Mouse (Mus musculus): ENCODE results near the gene Olfr552. TPM values are rescaled to one million over a fixed set of nuclear protein-coding genes. Genes with fewer than 3 reads are reported as not detected.

Gene Olfr552
- total RNA-seq (2014; rRNA removed) (not detected in 2 replicates), polyA plus RNA-seq (2012; rRNA removed) (not detected in 2 replicates)

DNA sequence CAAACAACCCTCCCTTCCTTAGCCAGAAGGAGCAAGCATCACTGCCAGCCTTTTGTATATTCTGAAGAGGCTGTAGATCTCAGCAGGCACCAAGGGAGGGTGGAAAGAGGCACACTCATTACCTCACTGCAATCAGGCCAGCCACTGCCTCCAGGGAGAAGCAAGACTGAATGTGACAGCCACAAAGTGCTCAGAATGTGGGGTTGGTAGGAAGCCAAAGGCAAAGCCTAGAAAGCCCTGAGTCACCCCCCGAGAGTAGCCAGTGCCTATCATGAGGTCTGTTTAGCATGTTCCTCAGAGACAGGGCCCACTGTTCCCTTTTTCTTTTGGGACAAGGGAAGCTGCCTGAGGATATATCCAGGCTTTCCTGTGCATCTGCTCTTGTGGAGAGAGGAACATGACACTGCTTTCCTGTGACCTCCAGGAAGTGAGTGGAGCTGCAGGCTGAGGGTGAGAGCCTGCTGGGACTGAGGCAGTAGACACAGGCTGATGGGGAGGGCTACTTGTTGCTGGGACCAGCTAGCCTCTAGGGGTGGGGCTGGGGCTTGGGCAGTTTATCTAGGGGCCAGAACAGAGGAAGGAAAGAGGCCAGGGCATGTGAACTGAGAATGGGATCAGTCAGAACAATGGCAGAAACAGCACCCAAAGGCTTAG is at the start of gene Olfr552:
TSS of gene Olfr552 (plus strand) at position 393 of the 654 bp plus-strand sequence.
- Histone ChIP-seq H3K36me3 (ENCODE audit: control insufficient read depth, insufficient read depth, low read length) (no peaks in the 10 kb centered on the region), H3K27ac (replicated peaks; ENCODE audit: insufficient read depth, low read depth, low read length) (no peak within 1 kb of the TSS), H3K4me1 (ENCODE audit: control insufficient read depth, insufficient read depth, low read length) (no peaks in the 10 kb centered on the region), H3K9ac (ENCODE audit: low read depth, low read length) (no peak within 1 kb of the TSS), H3K79me2 (ENCODE audit: control insufficient read depth, insufficient read depth, low read length) (no peaks in the 10 kb centered on the region), H3K27me3 (ENCODE audit: control insufficient read depth, insufficient read depth, low read length) (no peaks in the 10 kb centered on the region), H3K4me3 (ENCODE audit: insufficient read depth, low read depth, low read length) (no peak within 1 kb of the TSS)
- TF ChIP-seq POLR2A (IDR thresholded peaks at IDR 0.05; ENCODE audit: extremely low read depth, insufficient read depth, low read length) (no peak), CTCF (IDR thresholded peaks at IDR 0.05; ENCODE audit: low read depth, low read length) (no peak)
- DNase-seq (ENCODE audit: extremely low read depth, low read depth, low spot score): no peak
- WGBS: 60% methylated on average over 1 of the region's 1 CpGs

DNA sequence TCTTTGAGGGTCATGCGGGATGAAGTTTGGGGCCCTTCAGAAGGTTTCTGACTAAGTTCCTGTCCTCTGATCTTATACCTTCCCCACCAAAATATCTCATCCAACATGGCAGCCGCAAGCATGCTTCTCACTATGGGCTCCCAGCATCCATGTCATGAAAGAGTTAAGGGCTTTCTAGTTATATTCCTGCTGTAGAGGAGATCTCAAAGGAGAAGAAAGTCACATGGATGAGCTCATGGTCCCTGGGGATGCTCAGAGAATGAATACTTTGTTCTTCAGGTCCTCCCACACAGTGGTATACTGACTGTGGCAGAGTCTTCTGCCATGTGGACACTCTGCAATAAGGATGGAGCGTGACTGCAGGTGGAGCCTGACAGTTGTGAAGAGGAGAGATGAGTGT is 48.0 kb upstream of the Olfr552 start, which contains the start of gene Olfr549:
TSS of gene Olfr549 (plus strand) at position 301 of the 400 bp plus-strand sequence.
- no peaks in the 10 kb centered on the region for H3K4me1 ChIP-seq (ENCODE audit: control insufficient read depth, insufficient read depth, low read length)
- 88% methylated on average over 3 of the region's 3 CpGs for WGBS
- TF ChIP-seq POLR2A (IDR thresholded peaks at IDR 0.05; ENCODE audit: extremely low read depth, insufficient read depth, low read length) (no peak), CTCF (IDR thresholded peaks at IDR 0.05; ENCODE audit: low read depth, low read length) (no peak)
- no peaks in the 10 kb centered on the region for H3K27me3 ChIP-seq (ENCODE audit: control insufficient read depth, insufficient read depth, low read length)
- no peak for DNase-seq (ENCODE audit: extremely low read depth, low read depth, low spot score)
- no peaks in the 10 kb centered on the region for H3K36me3 ChIP-seq (ENCODE audit: control insufficient read depth, insufficient read depth, low read length)
- H3K4me3 ChIP-seq (ENCODE audit: insufficient read depth, low read depth, low read length): no peak within 1 kb of the TSS
- no peaks in the 10 kb centered on the region for H3K79me2 ChIP-seq (ENCODE audit: control insufficient read depth, insufficient read depth, low read length)
- no peak within 1 kb of the TSS for H3K27ac ChIP-seq (replicated peaks; ENCODE audit: insufficient read depth, low read depth, low read length)
- H3K9ac ChIP-seq (ENCODE audit: low read depth, low read length): no peak within 1 kb of the TSS

GRCm38 (mm10) chr7:102553279-102553678 is 44.3 kb upstream of the Olfr552 start:
- Histone ChIP-seq H3K36me3 (ENCODE audit: control insufficient read depth, insufficient read depth, low read length) (no peaks in the 10 kb centered on the region), H3K27me3 (ENCODE audit: control insufficient read depth, insufficient read depth, low read length) (no peaks in the 10 kb centered on the region), H3K9ac (ENCODE audit: low read depth, low read length) (no peak overlapping the region), H3K27ac (replicated peaks; ENCODE audit: insufficient read depth, low read depth, low read length) (no peak overlapping the region), H3K79me2 (ENCODE audit: control insufficient read depth, insufficient read depth, low read length) (no peaks in the 10 kb centered on the region), H3K4me1 (ENCODE audit: control insufficient read depth, insufficient read depth, low read length) (no peaks in the 10 kb centered on the region), H3K4me3 (ENCODE audit: insufficient read depth, low read depth, low read length) (no peak overlapping the region)
- TF ChIP-seq POLR2A (IDR thresholded peaks at IDR 0.05; ENCODE audit: extremely low read depth, insufficient read depth, low read length): no peak
- TF ChIP-seq CTCF (IDR thresholded peaks at IDR 0.05; ENCODE audit: low read depth, low read length): no peak
- WGBS: 74% methylated on average over 3 of the region's 3 CpGs
- DNase-seq (ENCODE audit: extremely low read depth, low read depth, low spot score): no peak

GRCm38 (mm10) chr7:102564999-102565997 is 32.3 kb upstream of the Olfr552 start, which contains the start of gene Trim21:
Gene Trim21 (minus strand): TSS chr7:102565486.
- peak within 1 kb of the TSS; percentile 73 for H3K9ac ChIP-seq (ENCODE audit: low read depth, low read length)
- H3K4me1 ChIP-seq (ENCODE audit: control insufficient read depth, insufficient read depth, low read length): peaks cover 4% of the 10 kb centered on the region; the same call in 1 of the 2 replicates
- H3K79me2 ChIP-seq (ENCODE audit: control insufficient read depth, insufficient read depth, low read length): no peaks in the 10 kb centered on the region
- H3K27me3 ChIP-seq (ENCODE audit: control insufficient read depth, insufficient read depth, low read length): no peaks in the 10 kb centered on the region
- peak within 1 kb of the TSS; percentile 64 for H3K27ac ChIP-seq (replicated peaks; ENCODE audit: insufficient read depth, low read depth, low read length)
- peak; percentile 96 for DNase-seq (ENCODE audit: extremely low read depth, low read depth, low spot score)
- TF ChIP-seq POLR2A (IDR thresholded peaks at IDR 0.05; ENCODE audit: extremely low read depth, insufficient read depth, low read length) (0 out of 2 replicates have a peak, but pooled peaks have one; percentile 23), CTCF (IDR thresholded peaks at IDR 0.05; ENCODE audit: low read depth, low read length) (no peak)
- 11% methylated on average over 10 of the region's 10 CpGs for WGBS
- H3K4me3 ChIP-seq (ENCODE audit: insufficient read depth, low read depth, low read length): peak within 1 kb of the TSS; percentile 58
- peaks cover 20% of the 10 kb centered on the region for H3K36me3 ChIP-seq (ENCODE audit: control insufficient read depth, insufficient read depth, low read length)

DNA sequence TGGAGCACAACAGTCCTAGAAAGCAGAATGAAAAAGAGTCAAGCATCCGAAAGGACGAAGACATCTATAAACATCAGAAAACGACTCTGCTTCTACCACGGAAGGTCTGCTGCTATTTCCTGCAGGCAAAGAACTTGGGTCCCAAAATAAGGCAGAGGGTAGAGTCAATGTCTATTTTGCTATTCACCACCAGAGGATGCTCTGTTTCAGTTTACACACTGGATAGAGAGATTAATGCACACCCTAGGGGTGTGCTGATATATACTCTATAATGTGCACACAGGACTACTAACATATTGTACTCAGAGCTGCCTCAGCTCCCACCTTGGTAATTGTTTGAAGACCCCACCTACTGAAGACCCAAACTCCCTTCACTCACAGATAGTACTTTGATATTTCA is 31.4 kb upstream of the Olfr552 start:
- no peaks in the 10 kb centered on the region for H3K79me2 ChIP-seq (ENCODE audit: control insufficient read depth, insufficient read depth, low read length)
- no peaks in the 10 kb centered on the region for H3K27me3 ChIP-seq (ENCODE audit: control insufficient read depth, insufficient read depth, low read length)
- no peak overlapping the region for H3K4me3 ChIP-seq (ENCODE audit: insufficient read depth, low read depth, low read length)
- no peak overlapping the region for H3K27ac ChIP-seq (replicated peaks; ENCODE audit: insufficient read depth, low read depth, low read length)
- H3K4me1 ChIP-seq (ENCODE audit: control insufficient read depth, insufficient read depth, low read length): peaks cover 4% of the 10 kb centered on the region; the same call in 1 of the 2 replicates
- WGBS: 94% methylated on average over 4 of the region's 4 CpGs
- TF ChIP-seq CTCF (IDR thresholded peaks at IDR 0.05; ENCODE audit: low read depth, low read length): no peak
- TF ChIP-seq POLR2A (IDR thresholded peaks at IDR 0.05; ENCODE audit: extremely low read depth, insufficient read depth, low read length): no peak
- peaks cover 11% of the 10 kb centered on the region; the same call in 1 of the 2 replicates for H3K36me3 ChIP-seq (ENCODE audit: control insufficient read depth, insufficient read depth, low read length)
- no peak for DNase-seq (ENCODE audit: extremely low read depth, low read depth, low spot score)
- H3K9ac ChIP-seq (ENCODE audit: low read depth, low read length): no peak overlapping the region

Measured in liver, adult 2 months (tissue).